Mouse (Mus musculus) midbrain, postnatal 0 days (tissue): ENCODE data around the gene F7. TPM values are rescaled to one million over a fixed set of nuclear protein-coding genes. Genes with fewer than 3 reads are reported as not detected.

Experiments used
- ATAC-seq: fragments of 200-750 bp; cut with Nextera tagmentation; 2 replicates; pipeline ENCODE4 v1.8.0; 2017; ENCODE audit warnings: moderate number of reproducible peaks, mild to moderate bottlenecking, moderate TSS enrichment, moderate library complexity; ENCODE audit not compliant: low FRiP score
- DNase-seq: peaks from one replicate; pipeline ENCODE4 v3.0.0-alpha.2; 2015; ENCODE audit warnings: low spot score
- H3K27ac ChIP-seq: fragments of 300-500 bp; sonication (generic); 2 replicates; pipeline ENCODE4 v1.5.1; 2014; ENCODE audit warnings: low read depth, mild to moderate bottlenecking, low read length, mixed read lengths
- H3K27me3 ChIP-seq: fragments of 300-500 bp; sonication (generic); 2 replicates; pipeline ENCODE4 v1.6.1; 2014; ENCODE audit warnings: low read length, control low read depth, mixed read lengths; ENCODE audit not compliant: insufficient read depth
- H3K36me3 ChIP-seq: fragments of 300-500 bp; sonication (generic); 2 replicates; pipeline ENCODE4 v1.6.1; 2014; ENCODE audit warnings: low read length, control low read depth, mixed read lengths; ENCODE audit not compliant: insufficient read depth
- H3K4me1 ChIP-seq: fragments of 300-500 bp; sonication (generic); 2 replicates; pipeline ENCODE4 v1.6.1; 2014; ENCODE audit warnings: mild to moderate bottlenecking, control low read depth, antibody characterized with exemption, low read length, mixed read lengths; ENCODE audit not compliant: insufficient read depth
- H3K4me2 ChIP-seq: fragments of 300-500 bp; sonication (generic); 2 replicates; pipeline ENCODE4 v1.6.1; 2014; ENCODE audit warnings: low read depth, mild to moderate bottlenecking, low read length, mixed read lengths; ENCODE audit not compliant: poor library complexity, severe bottlenecking
- H3K4me3 ChIP-seq: fragments of 300-500 bp; sonication (generic); 2 replicates; pipeline ENCODE4 v1.5.1; 2014; ENCODE audit warnings: low read depth, mild to moderate bottlenecking, low read length, moderate library complexity
- H3K9ac ChIP-seq: fragments of 300-500 bp; sonication (generic); replicated peaks from 2 replicates; pipeline ENCODE4 v1.6.1; 2014; ENCODE audit warnings: mild to moderate bottlenecking, low read length, moderate library complexity, mixed read lengths; ENCODE audit not compliant: poor library complexity, severe bottlenecking
- H3K9me3 ChIP-seq: fragments of 300-500 bp; sonication (generic); 2 replicates; pipeline ENCODE4 v1.6.1; 2016; ENCODE audit warnings: low read length, control low read depth
- CTCF ChIP-seq: IDR thresholded peaks from 2 replicates; pipeline ENCODE4 v1.5.1; 2016; ENCODE audit warnings: antibody characterized with exemption, mild to moderate bottlenecking
- WGBS: fragments of 180-500 bp; shearing (Covaris S2); extraction: QIAGEN DNeasy Blood & Tissue Kit; methylation state at CpG from one replicate; pipeline ENCODE4 v1.1.7; 2014; 5-methylcytosine and 5-hydroxymethylcytosine counted together
- polyA plus RNA-seq: library from polyadenylated mRNA; unstranded; fragments of >200 nt; fragmentation: Nextera tagmentation; extraction: Ambion mirVana; gene quantifications from 2 replicates; pipeline ENCODE4 v1.2.1, GENCODE M21; 2015
- total RNA-seq: library from RNA; depleted of rRNA; stranded (reverse); fragments of >200 nt; gene quantifications from 2 replicates; pipeline ENCODE4 v1.2.3, GENCODE M21; 2014

The F7 gene
- total and polyA plus RNA-seq, 2 experiments from 2014 or later = 0.07 TPM; not detected in 1

- H3K36me3 ChIP-seq = peaks cover 93% of the 10 kb centered on the region
- 65% methylated on average over 4 of the region's 4 CpGs for WGBS
- TF ChIP-seq CTCF = peak; percentile 14; the same call in 1 of the 2 replicates
- H3K4me2 ChIP-seq = no peak overlapping the region
- H3K4me3 ChIP-seq = no peak overlapping the region
- DNase-seq (no peak), ATAC-seq (no peak)
- no peaks in the 10 kb centered on the region for H3K27me3 ChIP-seq
- no peak overlapping the region for H3K9ac ChIP-seq
- no peaks in the 10 kb centered on the region for H3K4me1 ChIP-seq
- H3K27ac ChIP-seq = no peak overlapping the region
- H3K9me3 ChIP-seq = no peaks in the 10 kb centered on the region
Measured at GRCm38 (mm10) chr8:13010313-13010712, 15.5 kb upstream of the F7 start.

GRCm38 (mm10) chr8:13019560-13019959 lies 6.3 kb upstream of the F7 start:
- Histone ChIP-seq H3K9me3 (no peaks in the 10 kb centered on the region), H3K4me2 (no peak overlapping the region), H3K9ac (no peak overlapping the region), H3K4me3 (no peak overlapping the region), H3K4me1 (no peaks in the 10 kb centered on the region), H3K27ac (no peak overlapping the region), H3K27me3 (no peaks in the 10 kb centered on the region), H3K36me3 (peaks cover 58% of the 10 kb centered on the region)
- TF ChIP-seq CTCF = no peak
- DNase-seq (no peak), ATAC-seq (no peak)
- WGBS = 70% methylated on average over 4 of the region's 4 CpGs

- H3K27ac ChIP-seq = no peak overlapping the region
- H3K4me3 ChIP-seq = no peak overlapping the region
- no peak overlapping the region for H3K9ac ChIP-seq
- peaks cover 40% of the 10 kb centered on the region for H3K36me3 ChIP-seq
- H3K9me3 ChIP-seq = no peaks in the 10 kb centered on the region
- 96% methylated on average over 8 of the region's 8 CpGs for WGBS
- DNase-seq (no peak), ATAC-seq (no peak)
- no peak overlapping the region for H3K4me2 ChIP-seq
- no peaks in the 10 kb centered on the region for H3K27me3 ChIP-seq
- H3K4me1 ChIP-seq = no peaks in the 10 kb centered on the region
- no peak for TF ChIP-seq CTCF
Measured at GRCm38 (mm10) chr8:13021830-13022229, 4.0 kb upstream of the F7 start.

GRCm38 (mm10) chr8:13027615-13028014 lies 1.8 kb downstream of the F7 start:
- H3K9me3 ChIP-seq = no peaks in the 10 kb centered on the region
- WGBS = 86% methylated on average over 5 of the region's 5 CpGs

GRCm38 (mm10) chr8:13028482-13028881 lies 2.6 kb downstream of the F7 start:
- Histone ChIP-seq H3K4me2 (no peak overlapping the region), H3K4me3 (no peak overlapping the region), H3K27ac (no peak overlapping the region), H3K27me3 (no peaks in the 10 kb centered on the region), H3K9ac (no peak overlapping the region), H3K36me3 (0 out of 2 replicates have a peak, but pooled peaks cover 3% of the 10 kb centered on the region), H3K9me3 (no peaks in the 10 kb centered on the region), H3K4me1 (no peaks in the 10 kb centered on the region)
- DNase-seq = no peak
- TF ChIP-seq CTCF = no peak
- 72% methylated on average over 5 of the region's 5 CpGs for WGBS
- ATAC-seq = no peak

More at GRCm38 (mm10) chr8:13027615-13028014, 1.8 kb downstream of the F7 start:
- no peak for DNase-seq
- TF ChIP-seq CTCF = no peak
- no peak for ATAC-seq
- no peak overlapping the region for H3K9ac ChIP-seq
- H3K27me3 ChIP-seq = no peaks in the 10 kb centered on the region
- H3K36me3 ChIP-seq = 0 out of 2 replicates have a peak, but pooled peaks cover 3% of the 10 kb centered on the region
- no peaks in the 10 kb centered on the region for H3K4me1 ChIP-seq
- H3K4me2 ChIP-seq = no peak overlapping the region
- H3K27ac ChIP-seq = no peak overlapping the region
- H3K4me3 ChIP-seq = no peak overlapping the region

- Histone ChIP-seq H3K9me3 (no peaks in the 10 kb centered on the region), H3K27me3 (no peaks in the 10 kb centered on the region), H3K27ac (no peak overlapping the region), H3K9ac (no peak overlapping the region), H3K4me2 (no peak overlapping the region), H3K4me1 (no peaks in the 10 kb centered on the region), H3K36me3 (no peaks in the 10 kb centered on the region), H3K4me3 (no peak overlapping the region)
- peak; percentile 30 for DNase-seq
- ATAC-seq = no peak
- TF ChIP-seq CTCF = no peak
- 88% methylated on average over 10 of the region's 10 CpGs for WGBS
Measured at GRCm38 (mm10) chr8:13036346-13036812, 10.5 kb downstream of the F7 start.
